ENCODE assay signal across 8 mouse cellular contexts in the genomic region with DNA sequence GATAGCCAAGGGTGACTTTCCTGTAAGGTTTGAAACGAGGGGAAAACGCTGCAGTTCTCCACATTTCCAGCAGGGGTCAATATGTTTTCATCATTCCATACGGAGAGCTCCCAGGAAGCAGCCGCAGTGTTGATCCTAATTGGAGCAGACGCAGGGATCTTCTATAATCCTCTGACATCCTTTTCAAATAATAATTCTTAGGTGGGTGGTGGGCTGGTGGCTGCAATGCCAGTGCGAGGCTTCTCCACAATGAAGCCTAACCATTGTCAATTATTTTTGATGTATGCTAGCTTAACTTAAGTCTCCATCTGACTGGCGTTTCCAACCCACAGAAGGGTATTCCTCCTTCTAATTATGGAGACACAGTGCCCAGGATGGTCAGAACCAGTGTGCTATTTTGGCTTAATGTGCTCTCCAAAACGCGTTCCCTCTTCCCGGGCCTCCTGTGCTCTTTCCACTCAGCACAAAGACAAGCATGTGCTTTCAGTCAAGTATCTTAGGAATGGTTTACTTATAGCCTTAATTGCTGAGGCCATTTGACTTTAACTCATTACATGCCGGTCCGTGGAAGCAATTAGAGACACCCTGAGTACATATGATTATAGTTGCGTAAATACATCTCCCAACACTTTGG.
DNase-seq lines count a peak whose midpoint lies in the region; ATAC-seq and TF ChIP-seq lines count a peak whose summit lies in the region.

No protein-coding gene starts in this region.

- peak; percentile 54 for DNase-seq in MEL (ENCODE audit: low read depth, low spot score)
- peak; percentile 40 for DNase-seq in cerebellum, adult 11 months
- peak; percentile 4 for DNase-seq in heart, postnatal 25 days (ENCODE audit: low spot score)
- DNase-seq in large intestine, adult 2 months (ENCODE audit: low read depth, low spot score) = peak; percentile 31
- DNase-seq in lung, adult 2 months = peak; percentile 49
- DNase-seq in retina, adult 2 months (ENCODE audit: low read depth, low spot score) = peak; percentile 68
- no peak for DNase-seq in thymus, adult 2 months

- H3K9ac ChIP-seq in MEL (ENCODE audit: control insufficient read depth, low read depth, low read length, poor library complexity, severe bottlenecking) = no peak overlapping the region
- peak overlapping the region; percentile 46 for H3K9ac ChIP-seq in forebrain, embryonic 16.5 days (replicated peaks; ENCODE audit: low read depth, low read length)

- peak; percentile 60 to 76 (median 62) for TF ChIP-seq CTCF in MEL (IDR thresholded peaks at IDR 0.05 in 2 of 3, conservative IDR thresholded peaks at IDR 0.05 in 1 of 3; ENCODE audit: control insufficient read depth in 1 of 3, insufficient read depth in 1 of 3, low read depth in 2 of 3, low read length in 3 of 3, poor library complexity in 1 of 3, severe bottlenecking in 1 of 3)
- peak; percentile 54 for TF ChIP-seq CTCF in lung, adult 2 months (IDR thresholded peaks at IDR 0.05; ENCODE audit: insufficient read depth, low read length)
- TF ChIP-seq CTCF in thymus, adult 2 months (IDR thresholded peaks at IDR 0.05; ENCODE audit: borderline replicate concordance, control insufficient read depth, extremely low read depth, insufficient read depth, low read length, poor library complexity) = no peak

- H3K79me2 ChIP-seq in MEL (ENCODE audit: control insufficient read depth, insufficient read depth, low read length, poor library complexity) = no peaks in the 10 kb centered on the region

- H3K36me3 ChIP-seq in MEL (ENCODE audit: control insufficient read depth in 1 of 2, insufficient read depth in 2 of 2, low read length in 2 of 2) = no peaks in the 10 kb centered on the region
- no peaks in the 10 kb centered on the region for H3K36me3 ChIP-seq in forebrain, embryonic 16.5 days (ENCODE audit: control insufficient read depth, insufficient read depth)
- H3K36me3 ChIP-seq in thymus, adult 2 months (ENCODE audit: control insufficient read depth, insufficient read depth, low read length) = no peaks in the 10 kb centered on the region

- TF ChIP-seq EP300 in MEL (IDR thresholded peaks at IDR 0.05; ENCODE audit: low read depth in 1 of 2, low read length in 2 of 2) = no peak

- H3K4me2 ChIP-seq in forebrain, embryonic 16.5 days (ENCODE audit: low read length) = peak overlapping the region; percentile 51

- H3K4me3 ChIP-seq in MEL (ENCODE audit: control insufficient read depth in 1 of 2, insufficient read depth in 1 of 2, low read depth in 2 of 2, low read length in 2 of 2) = no peak overlapping the region
- peak overlapping the region; percentile 30 for H3K4me3 ChIP-seq in forebrain, embryonic 16.5 days (replicated peaks; ENCODE audit: low read length)
- no peak overlapping the region for H3K4me3 ChIP-seq in lung, adult 2 months (replicated peaks; ENCODE audit: extremely low read depth, low read depth, low read length)
- H3K4me3 ChIP-seq in thymus, adult 2 months (ENCODE audit: control insufficient read depth, insufficient read depth, low read length) = no peak overlapping the region

- WGBS in forebrain, embryonic 16.5 days = 1% methylated on average over 13 of the region's 13 CpGs
- WGBS in large intestine, adult 2 months = 9% methylated on average over 13 of the region's 13 CpGs
- 17% methylated on average over 13 of the region's 13 CpGs for WGBS in lung, adult 2 months
- 39% methylated on average over 13 of the region's 13 CpGs for WGBS in thymus, adult 2 months

- no peaks in the 10 kb centered on the region for H3K27me3 ChIP-seq in MEL (ENCODE audit: control insufficient read depth in 1 of 2, insufficient read depth in 2 of 2, low read length in 2 of 2)
- no peaks in the 10 kb centered on the region for H3K27me3 ChIP-seq in forebrain, embryonic 16.5 days (replicated peaks; ENCODE audit: control insufficient read depth, insufficient read depth, low read length)
- H3K27me3 ChIP-seq in thymus, adult 2 months (ENCODE audit: control insufficient read depth, insufficient read depth, low read length) = no peaks in the 10 kb centered on the region

- intact Hi-C loops in heart, postnatal 25 days (cut with DNase I) = loop anchor here (1.0 to 5.0 kb wide), 3 partner anchors 736 to 1331 kb away; no protein-coding TSS in a partner anchor

- no peaks in the 10 kb centered on the region for H3K9me3 ChIP-seq in MEL (replicated peaks; ENCODE audit: insufficient read depth, low read length)
- no peaks in the 10 kb centered on the region for H3K9me3 ChIP-seq in forebrain, embryonic 16.5 days (ENCODE audit: control insufficient read depth, low read length)

- ATAC-seq in forebrain, embryonic 16.5 days = peak; percentile 95

- peak; percentile 86 for TF ChIP-seq RAD21 in MEL (IDR thresholded peaks at IDR 0.05; ENCODE audit: low read depth, low read length)

- H3K4me1 ChIP-seq in MEL (ENCODE audit: control insufficient read depth in 1 of 2, insufficient read depth in 2 of 2, low read length in 2 of 2) = no peaks in the 10 kb centered on the region
- H3K4me1 ChIP-seq in forebrain, embryonic 16.5 days (replicated peaks; ENCODE audit: control insufficient read depth, insufficient read depth, low read length) = peaks cover 12% of the 10 kb centered on the region
- no peaks in the 10 kb centered on the region for H3K4me1 ChIP-seq in lung, adult 2 months (ENCODE audit: control insufficient read depth, insufficient read depth, low read length)
- no peaks in the 10 kb centered on the region for H3K4me1 ChIP-seq in thymus, adult 2 months (replicated peaks; ENCODE audit: control insufficient read depth, insufficient read depth, low read length)

- TF ChIP-seq POLR2A in MEL (IDR thresholded peaks at IDR 0.05; ENCODE audit: control insufficient read depth in 1 of 2, insufficient read depth in 1 of 2, low read depth in 1 of 2, low read length in 2 of 2, poor library complexity in 1 of 2) = no peak
- no peak for TF ChIP-seq POLR2A in lung, adult 2 months (IDR thresholded peaks at IDR 0.05; ENCODE audit: borderline replicate concordance, extremely low read depth, low read depth, low read length)
- no peak for TF ChIP-seq POLR2A in thymus, adult 2 months (IDR thresholded peaks at IDR 0.05; ENCODE audit: control insufficient read depth, extremely low read depth, insufficient read depth, low read length, poor library complexity)

- no peak overlapping the region for H3K27ac ChIP-seq in MEL (ENCODE audit: control insufficient read depth, low read depth, low read length)
- H3K27ac ChIP-seq in forebrain, embryonic 16.5 days (ENCODE audit: low read length) = peak overlapping the region; percentile 56
- no peak overlapping the region for H3K27ac ChIP-seq in thymus, adult 2 months (ENCODE audit: control insufficient read depth, insufficient read depth, low read length)

TF ChIP-seq in MEL, 35 proteins besides CTCF, POLR2A, EP300 and RAD21:
- TF ChIP-seq ZC3H11A (IDR thresholded peaks at IDR 0.05; ENCODE audit: low read depth, low read length) = peak; percentile 77
- no peak for TF ChIP-seq SIN3A (IDR thresholded peaks at IDR 0.05; ENCODE audit: low read length)
- no peak for TF ChIP-seq TAL1 (IDR thresholded peaks at IDR 0.05; ENCODE audit: low read length)
- peak; percentile 78 for TF ChIP-seq SMC3 (IDR thresholded peaks at IDR 0.05; ENCODE audit: low read depth, low read length)
- TF ChIP-seq RCOR1 (IDR thresholded peaks at IDR 0.05; ENCODE audit: low read depth, low read length) = no peak
- TF ChIP-seq CHD2 (IDR thresholded peaks at IDR 0.05; ENCODE audit: low read length) = no peak
